Mouse (Mus musculus) C2C12 (cell line): ENCODE measurements around the gene Galns. TPM values are rescaled to one million over a fixed set of nuclear protein-coding genes. Genes with fewer than 3 reads are reported as not detected.

ENCODE experiments used
- H3K27me3 ChIP-seq: one replicate; pipeline ENCODE4 v1.6.1; 2011; ENCODE audit not compliant: control insufficient read depth, insufficient read depth, insufficient read length
- H3K36me3 ChIP-seq: one replicate; pipeline ENCODE4 v1.6.1; 2011; ENCODE audit not compliant: control insufficient read depth, insufficient read depth
- H3K4me3 ChIP-seq: one replicate; pipeline ENCODE4 v1.5.1; 2011; ENCODE audit warnings: mild to moderate bottlenecking, control low read depth; ENCODE audit not compliant: poor library complexity, insufficient read depth, severe bottlenecking
- H3K79me2 ChIP-seq: one replicate; pipeline ENCODE4 v1.6.1; 2011; ENCODE audit not compliant: control insufficient read depth, insufficient read depth
- H3K79me3 ChIP-seq: one replicate; pipeline ENCODE4 v1.6.1; 2011; ENCODE audit warnings: low read depth, control low read depth
- H3ac ChIP-seq: one replicate; pipeline ENCODE3; 2011; ENCODE audit warnings: low read depth; ENCODE audit not compliant: control insufficient read depth, insufficient read length
- CEBPB ChIP-seq: IDR thresholded peaks from one replicate; pipeline ENCODE4 v1.6.1; 2011; ENCODE audit warnings: low read depth, mild to moderate bottlenecking, control low read depth, moderate library complexity
- CTCF ChIP-seq: IDR thresholded peaks from one replicate; pipeline ENCODE4 v1.5.1; 2011; ENCODE audit not compliant: control insufficient read depth, insufficient read depth, insufficient read length
- FOSL1 ChIP-seq: IDR thresholded peaks from one replicate; pipeline ENCODE4 v1.8.0; 2011; ENCODE audit warnings: mild to moderate bottlenecking, low read length; ENCODE audit not compliant: poor library complexity, insufficient read depth, severe bottlenecking
- MAX ChIP-seq: IDR thresholded peaks from one replicate; pipeline ENCODE4 v1.6.1; 2011; ENCODE audit warnings: mild to moderate bottlenecking, control low read depth
- MYOD1 ChIP-seq: IDR thresholded peaks from one replicate; pipeline ENCODE4 v1.6.1; 2011; ENCODE audit warnings: low read depth; ENCODE audit not compliant: control insufficient read depth, insufficient read length
- MYOG ChIP-seq: IDR thresholded peaks from one replicate; pipeline ENCODE4 v1.6.1; 2011; ENCODE audit not compliant: control insufficient read depth, insufficient read length; ENCODE audit errors: extremely low read depth
- USF1 ChIP-seq: IDR thresholded peaks from one replicate; pipeline ENCODE4 v1.6.1; 2011; ENCODE audit warnings: low read depth, mild to moderate bottlenecking, control low read depth, moderate library complexity
- polyA plus RNA-seq: library from polyadenylated mRNA; unstranded; fragments of >200 nt; fragmentation: generic; extraction: Trizol; gene quantifications from one replicate; pipeline ENCODE4 v1.2.1, GENCODE M21; 2012; ENCODE audit warnings: missing spikeins

Galns gene
- polyA plus RNA-seq, 1 experiment: 9.8 TPM

- no peaks in the 10 kb centered on the region for H3K36me3 ChIP-seq
- H3K79me3 ChIP-seq: no peaks in the 10 kb centered on the region
- TF ChIP-seq CEBPB: no peak
- no peak for TF ChIP-seq FOSL1
- TF ChIP-seq MYOD1: no peak
- no peak for TF ChIP-seq CTCF
- no peak for TF ChIP-seq MYOG
- no peak for TF ChIP-seq MAX
- no peak for TF ChIP-seq USF1
- no peaks in the 10 kb centered on the region for H3K79me2 ChIP-seq
- H3K4me3 ChIP-seq: no peak overlapping the region
- H3ac ChIP-seq: no peak overlapping the region
- no peaks in the 10 kb centered on the region for H3K27me3 ChIP-seq
Observed at GRCm38 (mm10) chr8:122605367-122605766, 5.9 kb downstream of the Galns start.

- H3K79me3 ChIP-seq: no peaks in the 10 kb centered on the region
- no peaks in the 10 kb centered on the region for H3K27me3 ChIP-seq
- no peak for TF ChIP-seq MAX
- no peak for TF ChIP-seq CTCF
- no peak for TF ChIP-seq MYOG
- TF ChIP-seq MYOD1: no peak
- no peaks in the 10 kb centered on the region for H3K79me2 ChIP-seq
- H3K4me3 ChIP-seq: no peak overlapping the region
- H3ac ChIP-seq: no peak overlapping the region
- peaks cover 6% of the 10 kb centered on the region for H3K36me3 ChIP-seq
Observed at GRCm38 (mm10) chr8:122604640-122605039, 6.6 kb downstream of the Galns start.

- H3K27me3 ChIP-seq: no peaks in the 10 kb centered on the region
- no peak overlapping the region for H3K4me3 ChIP-seq
- no peaks in the 10 kb centered on the region for H3K79me2 ChIP-seq
- TF ChIP-seq MYOG (no peak), MAX (no peak), CEBPB (no peak), FOSL1 (no peak), USF1 (no peak), CTCF (no peak), MYOD1 (no peak)
- peaks cover 7% of the 10 kb centered on the region for H3K36me3 ChIP-seq
- no peak overlapping the region for H3ac ChIP-seq
- H3K79me3 ChIP-seq: no peaks in the 10 kb centered on the region
Observed at GRCm38 (mm10) chr8:122600666-122601065, 10.6 kb downstream of the Galns start.

GRCm38 (mm10) chr8:122596031-122596430 is 15.2 kb downstream of the Galns start:
- TF ChIP-seq MAX (no peak), MYOG (no peak)

GRCm38 (mm10) chr8:122593783-122594507 is 17.3 kb downstream of the Galns start:
- H3K79me3 ChIP-seq: no peaks in the 10 kb centered on the region
- no peaks in the 10 kb centered on the region for H3K36me3 ChIP-seq
- TF ChIP-seq CTCF (no peak), FOSL1 (no peak), MYOG (no peak), MYOD1 (no peak), CEBPB (no peak), USF1 (no peak), MAX (no peak)
- H3K4me3 ChIP-seq: no peak overlapping the region
- no peaks in the 10 kb centered on the region for H3K27me3 ChIP-seq
- no peak overlapping the region for H3ac ChIP-seq
- no peaks in the 10 kb centered on the region for H3K79me2 ChIP-seq

More at GRCm38 (mm10) chr8:122596031-122596430, 15.2 kb downstream of the Galns start:
- peaks cover 7% of the 10 kb centered on the region for H3K36me3 ChIP-seq
- H3K79me2 ChIP-seq: no peaks in the 10 kb centered on the region
- no peak overlapping the region for H3ac ChIP-seq
- no peak overlapping the region for H3K4me3 ChIP-seq
- no peaks in the 10 kb centered on the region for H3K79me3 ChIP-seq
- no peaks in the 10 kb centered on the region for H3K27me3 ChIP-seq

GRCm38 (mm10) chr8:122593240-122593639 is 18.0 kb downstream of the Galns start:
- Histone ChIP-seq H3K36me3 (no peaks in the 10 kb centered on the region), H3K79me2 (no peaks in the 10 kb centered on the region), H3ac (no peak overlapping the region), H3K27me3 (no peaks in the 10 kb centered on the region), H3K79me3 (no peaks in the 10 kb centered on the region), H3K4me3 (no peak overlapping the region)
- TF ChIP-seq CEBPB (no peak), USF1 (no peak), MAX (no peak), MYOD1 (no peak), CTCF (no peak), FOSL1 (no peak)
